Mouse (Mus musculus) macrophage (primary cell): ENCODE results near the gene Olfr961. TPM values are rescaled to one million over a fixed set of nuclear protein-coding genes. Genes with fewer than 3 reads are reported as not detected.

Experiments
- H3K27ac ChIP-seq: fragments of 350-480 bp; formaldehyde crosslinking; 2 replicates; pipeline ENCODE4 v1.9.0; 2021
- H3K36me3 ChIP-seq: fragments of 350-480 bp; formaldehyde crosslinking; 2 replicates; pipeline ENCODE4 v1.9.0; 2021; ENCODE audit errors: inconsistent target
- H3K4me3 ChIP-seq: fragments of 350-480 bp; formaldehyde crosslinking; 2 replicates; pipeline ENCODE4 v1.9.0; 2021; ENCODE audit errors: inconsistent target
- H3K79me2 ChIP-seq: fragments of 350-480 bp; formaldehyde crosslinking; 2 replicates; pipeline ENCODE4 v1.9.0; 2021; ENCODE audit errors: inconsistent target
- WGBS: methylation state at CpG from one replicate; pipeline ENCODE4 v1.1.7; 2026; ENCODE audit warnings: inconsistent platforms; ENCODE audit not compliant: missing documents; 5-methylcytosine and 5-hydroxymethylcytosine counted together
- polyA plus RNA-seq: library from polyadenylated mRNA; stranded (reverse); fragments of 250-400 nt; gene quantifications from 3 replicates; pipeline ENCODE4 v1.2.4, GENCODE M21; 2018; ENCODE audit warnings: inconsistent platforms
- total RNA-seq, 78 experiments: library from RNA; depleted of rRNA; stranded (reverse); fragments of 250-400 nt; gene quantifications; 1 replicate in 9 of 78; 2 replicates in 24 of 78; 3 replicates in 43 of 78; 4 replicates in 2 of 78; pipeline ENCODE4 v1.2.4; 2018; ENCODE audit warnings: inconsistent platforms in 56 of 78

The Olfr961 gene
- not detected for total RNA-seq (2018; cell fraction: chromatin; rRNA removed)
- total RNA-seq (2018; cell fraction: cytosol; rRNA removed), result not detected
- not detected for total RNA-seq (2018; cell fraction: nucleus; rRNA removed)
- polyA plus RNA-seq, result not detected in 3 replicates

DNA sequence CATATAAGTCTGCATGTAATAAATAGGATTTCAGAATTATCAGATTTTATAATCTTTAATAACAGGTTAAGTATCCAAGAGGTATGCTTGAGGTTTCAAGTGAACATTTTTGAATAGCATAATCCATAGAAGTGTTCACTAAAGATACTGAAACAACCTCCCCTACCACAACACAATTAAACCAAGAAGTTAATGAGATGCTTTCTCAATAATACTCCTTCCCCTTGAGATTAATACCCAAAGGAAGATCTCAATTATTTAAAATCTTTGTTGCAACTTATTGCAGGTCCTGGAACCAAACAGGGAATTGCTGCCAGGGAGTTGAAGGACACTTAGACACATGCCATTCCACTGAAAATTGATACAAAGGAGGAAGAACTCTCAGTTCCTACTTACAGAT lies at the start of gene Olfr961:
Gene Olfr961, plus strand, starts transcription at position 301 of the 400 bp plus-strand sequence.
- Histone ChIP-seq H3K4me3 (no peak within 1 kb of the TSS), H3K27ac (no peak within 1 kb of the TSS), H3K79me2 (no peaks in the 10 kb centered on the region), H3K36me3 (no peaks in the 10 kb centered on the region)

DNA sequence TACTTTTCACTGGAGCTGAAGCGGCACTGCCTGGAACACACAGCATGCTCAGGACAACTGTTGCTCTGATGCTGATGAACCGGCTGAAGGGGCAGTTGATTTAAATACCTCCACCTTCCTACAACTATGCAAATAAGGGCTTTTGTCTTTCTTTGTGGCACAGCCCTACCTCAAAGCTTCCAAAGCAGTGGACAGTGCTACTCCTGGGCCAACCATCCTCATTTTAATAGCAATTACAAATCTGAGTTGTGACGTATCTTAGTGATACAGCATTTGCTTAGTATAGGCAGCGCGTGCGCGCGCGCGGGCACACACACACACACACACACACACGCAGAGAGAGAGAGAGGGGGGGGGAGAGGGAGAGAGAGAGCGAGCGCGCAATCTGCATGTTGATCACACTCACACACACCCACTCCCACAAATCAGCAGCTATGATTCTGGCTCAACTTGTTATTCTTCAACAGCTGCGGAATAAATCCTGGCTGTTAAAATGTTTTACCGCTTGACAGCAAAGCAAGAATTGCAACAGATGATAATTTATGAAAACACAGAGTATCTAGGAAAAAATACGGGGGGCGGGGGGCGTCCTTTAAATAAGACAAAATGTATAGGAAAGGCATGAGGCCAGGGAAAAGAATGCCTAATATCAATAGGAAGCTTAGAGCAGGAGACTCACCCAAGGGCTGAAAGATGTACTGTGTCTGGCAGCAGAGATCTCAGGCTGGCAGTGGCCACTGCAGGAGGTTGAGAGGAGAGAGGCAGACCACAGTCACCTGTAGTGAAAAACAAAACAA lies 42.2 kb upstream of the Olfr961 start:
- 2% methylated on average over 16 of the region's 19 CpGs for WGBS
- no peak overlapping the region for H3K27ac ChIP-seq
- no peak overlapping the region for H3K4me3 ChIP-seq
- no peaks in the 10 kb centered on the region for H3K79me2 ChIP-seq
- no peaks in the 10 kb centered on the region for H3K36me3 ChIP-seq

DNA sequence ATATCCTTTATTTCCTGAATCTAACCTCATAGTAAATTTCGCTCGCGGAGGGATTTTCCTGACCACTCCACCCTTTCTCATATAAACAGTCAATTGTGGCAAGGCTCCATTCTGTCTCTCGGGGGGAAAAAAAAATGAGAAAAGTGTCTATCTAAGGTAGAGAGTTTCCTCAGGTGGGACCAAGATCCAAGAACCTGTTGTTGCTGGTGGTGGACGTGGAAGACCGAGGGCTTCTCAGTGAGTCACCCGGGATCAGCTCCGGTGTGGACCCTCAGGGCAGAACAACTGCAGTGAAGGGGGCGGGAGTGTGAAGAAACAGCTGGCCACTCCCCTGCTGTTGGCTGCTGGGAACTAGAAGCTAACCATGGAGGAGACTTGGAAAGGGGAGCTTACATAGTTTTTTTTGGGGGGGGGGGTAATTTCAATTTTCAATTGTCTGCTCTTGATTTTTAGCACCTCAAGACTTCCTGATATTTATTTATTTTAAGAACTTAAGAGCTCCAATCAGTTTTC lies 41.5 kb upstream of the Olfr961 start:
- 11% methylated on average over 9 of the region's 9 CpGs for WGBS
- H3K27ac ChIP-seq, result no peak overlapping the region
- H3K4me3 ChIP-seq, result no peak overlapping the region
- no peaks in the 10 kb centered on the region for H3K36me3 ChIP-seq
- no peaks in the 10 kb centered on the region for H3K79me2 ChIP-seq

DNA sequence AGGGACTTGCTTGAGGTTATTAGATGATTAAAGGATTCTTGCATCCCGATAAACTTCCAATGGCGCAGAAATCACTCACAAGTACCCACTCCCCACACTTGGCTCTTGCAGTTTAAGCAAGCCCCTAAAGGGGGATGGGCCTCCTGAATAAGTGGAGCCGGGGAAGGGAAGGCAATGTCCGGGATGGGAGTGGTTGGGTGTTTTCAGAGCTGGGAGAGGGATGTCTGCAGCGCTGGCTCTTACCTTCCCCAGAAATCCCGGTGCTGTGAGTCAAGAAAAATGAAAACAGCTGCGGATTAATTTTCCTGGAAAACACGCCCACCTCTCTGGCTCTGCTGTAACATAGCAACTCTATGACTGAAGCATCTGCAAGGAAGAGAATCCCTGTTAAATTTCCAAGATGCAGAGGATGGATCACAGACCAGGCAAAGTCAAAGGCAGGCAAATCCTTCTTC lies 40.9 kb upstream of the Olfr961 start, which contains the start of gene AW551984:
Gene AW551984, minus strand, starts transcription at position 405 of the 455 bp plus-strand sequence.
- 4% methylated on average over 8 of the region's 8 CpGs for WGBS
- no peaks in the 10 kb centered on the region for H3K36me3 ChIP-seq
- no peak within 1 kb of the TSS for H3K4me3 ChIP-seq
- no peaks in the 10 kb centered on the region for H3K79me2 ChIP-seq
- H3K27ac ChIP-seq, result no peak within 1 kb of the TSS

DNA sequence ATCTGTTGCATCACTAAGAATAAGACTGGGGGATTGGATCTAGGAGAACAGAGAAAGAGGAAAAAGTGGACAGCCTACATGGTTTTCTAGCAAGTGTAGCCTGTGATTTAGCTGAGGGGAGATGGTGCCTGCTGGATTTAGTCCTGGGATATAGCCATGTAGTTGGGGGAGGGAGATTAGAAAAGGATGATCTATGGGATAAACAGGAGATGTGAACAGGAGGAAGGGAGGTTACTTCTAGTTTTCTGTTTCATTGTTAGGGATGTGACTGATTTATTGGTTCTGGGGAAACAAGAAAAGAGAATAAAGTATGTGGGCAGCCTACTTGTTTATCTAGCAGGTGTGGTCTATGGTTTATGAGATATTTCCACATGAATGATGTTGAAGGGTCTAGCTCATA lies 36.4 kb upstream of the Olfr961 start:
- Histone ChIP-seq H3K79me2 (no peaks in the 10 kb centered on the region), H3K4me3 (no peak overlapping the region), H3K36me3 (no peaks in the 10 kb centered on the region), H3K27ac (no peak overlapping the region)

DNA sequence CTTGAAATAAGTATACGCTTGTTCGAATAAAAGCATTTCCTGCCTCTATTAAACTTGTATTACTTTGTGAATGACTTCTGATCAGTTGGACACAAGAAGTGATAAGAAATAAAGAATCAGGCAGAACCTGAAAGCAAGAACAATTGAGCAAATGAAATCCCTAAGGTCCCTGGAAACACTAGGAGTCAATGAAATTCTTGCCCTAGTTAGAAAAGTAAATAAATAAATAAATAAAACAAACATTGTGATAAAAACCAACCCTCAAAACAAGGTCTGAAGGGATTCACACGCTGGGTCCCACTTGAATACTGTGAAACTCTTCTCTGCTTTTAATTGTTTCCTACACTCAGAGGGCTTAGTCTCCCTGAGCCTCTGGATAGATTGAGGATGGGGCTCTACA lies 34.5 kb upstream of the Olfr961 start, which contains the start of gene Olfr148:
Gene Olfr148, plus strand, starts transcription at position 301 of the 400 bp plus-strand sequence.
- 90% methylated on average over 3 of the region's 3 CpGs for WGBS
- H3K36me3 ChIP-seq, result no peaks in the 10 kb centered on the region
- no peaks in the 10 kb centered on the region for H3K79me2 ChIP-seq
- no peak within 1 kb of the TSS for H3K27ac ChIP-seq
- H3K4me3 ChIP-seq, result no peak within 1 kb of the TSS

DNA sequence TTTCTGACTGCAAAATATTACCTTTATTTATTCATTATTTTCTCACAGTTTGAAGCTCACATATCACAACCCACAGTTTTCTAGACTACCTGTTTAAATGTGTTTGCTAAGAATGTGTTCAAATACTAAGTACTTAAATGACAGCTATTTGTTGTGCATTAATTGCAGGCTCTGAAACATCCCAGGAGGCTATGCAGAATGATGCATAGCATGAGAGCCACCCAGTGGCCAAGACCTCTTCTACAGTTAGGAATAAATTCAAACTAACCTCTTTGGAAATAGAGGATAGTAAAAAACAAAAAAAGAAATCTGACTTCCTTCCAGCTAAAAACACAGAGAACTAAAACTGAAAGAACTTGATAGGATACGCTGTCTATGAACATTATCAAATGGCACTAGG lies 32.9 kb upstream of the Olfr961 start:
- Histone ChIP-seq H3K36me3 (no peaks in the 10 kb centered on the region), H3K27ac (no peak overlapping the region), H3K4me3 (no peak overlapping the region), H3K79me2 (no peaks in the 10 kb centered on the region)
- WGBS, result 40% methylated on average over 1 of the region's 1 CpGs

DNA sequence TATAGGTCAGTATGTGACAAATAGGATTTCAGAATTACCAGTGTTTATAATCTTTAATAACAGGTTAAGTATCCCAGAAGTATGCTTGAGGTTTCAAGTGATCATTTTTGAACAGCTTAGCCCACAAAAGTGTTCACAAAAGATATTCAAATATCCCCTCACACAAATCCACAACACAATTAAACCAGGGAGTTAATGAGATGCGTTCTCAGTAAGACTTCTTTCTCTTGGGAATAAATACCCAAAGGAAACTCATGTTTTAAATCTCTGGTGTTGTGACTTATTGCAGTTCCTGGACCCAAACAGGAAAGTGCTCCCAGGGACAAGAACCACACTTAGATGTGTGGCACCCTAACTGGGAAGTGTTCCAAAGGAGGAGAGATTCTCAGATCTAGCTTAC lies 23.8 kb upstream of the Olfr961 start, which contains the start of gene Olfr960:
Gene Olfr960, plus strand, starts transcription at position 301 of the 400 bp plus-strand sequence.
- Histone ChIP-seq H3K36me3 (no peaks in the 10 kb centered on the region), H3K27ac (no peak within 1 kb of the TSS), H3K4me3 (no peak within 1 kb of the TSS), H3K79me2 (no peaks in the 10 kb centered on the region)
- 82% methylated on average over 1 of the region's 1 CpGs for WGBS

DNA sequence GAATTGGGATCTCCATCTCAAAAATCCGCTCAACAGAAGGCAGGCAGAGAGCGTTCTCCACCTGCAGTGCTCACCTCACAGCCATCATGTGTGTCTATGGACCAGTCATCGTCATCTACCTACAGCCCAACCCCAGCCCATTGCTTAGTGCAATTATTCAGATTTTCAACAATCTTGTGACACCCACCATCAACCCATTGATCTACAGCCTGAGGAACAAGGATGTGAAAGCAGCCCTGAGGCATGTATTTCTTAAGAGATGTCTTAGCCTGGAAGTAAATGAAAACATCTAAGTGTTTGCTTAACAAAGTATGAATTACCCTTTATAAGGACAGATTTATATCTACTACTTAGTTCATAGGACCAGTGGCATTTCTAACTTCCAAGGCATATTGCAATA lies 21.1 kb upstream of the Olfr961 start:
- no peak overlapping the region for H3K27ac ChIP-seq
- WGBS, result 97% methylated on average over 3 of the region's 3 CpGs
- H3K79me2 ChIP-seq, result no peaks in the 10 kb centered on the region
- no peaks in the 10 kb centered on the region for H3K36me3 ChIP-seq
- H3K4me3 ChIP-seq, result no peak overlapping the region

DNA sequence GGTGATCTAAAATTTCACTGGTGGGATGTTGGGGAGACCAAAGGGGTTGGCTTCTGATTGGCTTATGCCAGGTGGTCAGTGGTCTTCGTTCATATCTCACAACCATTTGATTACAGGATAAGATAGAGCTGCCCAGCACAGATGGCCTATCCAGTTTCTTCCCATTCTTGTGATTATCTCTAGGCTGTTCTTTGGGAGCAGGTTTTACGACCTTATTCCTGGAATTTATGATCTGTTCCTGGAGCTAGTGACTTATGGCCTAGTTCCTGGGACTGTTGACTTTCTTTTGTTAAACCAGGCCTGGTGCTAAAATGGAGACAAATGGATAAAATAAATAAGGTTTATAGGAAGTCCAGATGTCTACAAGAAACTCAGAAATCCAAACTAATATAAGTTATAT lies 20.2 kb upstream of the Olfr961 start:
- 56% methylated on average over 2 of the region's 2 CpGs for WGBS
- Histone ChIP-seq H3K4me3 (no peak overlapping the region), H3K79me2 (no peaks in the 10 kb centered on the region), H3K36me3 (no peaks in the 10 kb centered on the region), H3K27ac (no peak overlapping the region)

DNA sequence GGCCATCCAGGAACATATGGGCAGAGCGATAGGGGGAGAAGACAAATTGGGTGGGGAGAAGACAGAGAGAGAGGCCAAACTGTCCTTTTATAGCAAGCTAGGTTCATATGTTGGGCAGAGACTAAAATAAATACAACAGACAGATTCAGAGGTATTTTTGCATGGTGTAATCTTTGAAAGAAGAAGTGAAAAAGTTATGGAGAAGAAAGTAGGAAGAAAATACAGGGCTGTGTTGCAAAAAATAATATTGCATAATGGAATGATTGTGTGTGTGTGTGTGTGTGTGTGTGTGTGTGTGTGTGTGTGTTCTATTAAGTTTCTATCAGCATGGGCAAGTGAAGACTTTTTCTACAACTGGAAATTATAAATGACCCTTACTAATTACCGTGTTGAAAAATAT lies 15.8 kb upstream of the Olfr961 start:
- H3K79me2 ChIP-seq, result no peaks in the 10 kb centered on the region
- no peak overlapping the region for H3K27ac ChIP-seq
- H3K4me3 ChIP-seq, result no peak overlapping the region
- 40% methylated on average over 2 of the region's 2 CpGs for WGBS
- no peaks in the 10 kb centered on the region for H3K36me3 ChIP-seq

DNA sequence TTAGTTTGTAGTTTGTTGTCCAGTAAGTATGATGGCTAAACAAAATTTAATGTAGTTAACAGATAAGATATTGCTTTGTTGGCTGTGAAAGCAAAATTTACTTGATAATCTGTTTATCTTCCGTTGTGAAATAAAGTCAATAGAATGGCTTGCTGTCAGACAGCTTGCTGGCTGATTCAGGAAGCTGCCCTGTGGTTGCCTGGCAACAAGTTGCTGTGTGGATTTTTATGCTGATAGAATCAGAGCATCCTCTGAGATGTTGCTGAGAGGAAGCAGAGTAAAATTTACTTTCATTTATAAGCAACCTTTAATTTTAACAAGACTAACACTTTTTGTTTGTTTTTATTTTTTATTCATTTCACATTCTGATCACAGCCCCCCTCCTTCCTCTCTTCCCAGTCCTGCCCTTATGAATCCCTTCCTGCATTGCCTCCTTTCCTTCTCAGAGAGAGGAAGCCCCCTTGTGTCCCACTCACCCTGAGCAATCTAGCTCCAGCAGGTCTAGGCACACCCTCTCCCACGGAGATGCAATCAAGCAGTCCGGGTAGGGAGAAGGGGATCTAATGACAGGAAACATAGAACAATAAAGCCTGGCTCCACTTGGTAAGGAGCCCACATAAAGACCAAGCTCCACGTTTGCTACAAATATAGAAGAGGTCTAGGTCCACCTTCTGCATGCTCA lies 10.8 kb upstream of the Olfr961 start:
- 6% methylated on average over 4 of the region's 4 CpGs for WGBS
- H3K79me2 ChIP-seq, result no peaks in the 10 kb centered on the region
- no peaks in the 10 kb centered on the region for H3K36me3 ChIP-seq
- H3K4me3 ChIP-seq, result no peak overlapping the region
- H3K27ac ChIP-seq, result no peak overlapping the region

DNA sequence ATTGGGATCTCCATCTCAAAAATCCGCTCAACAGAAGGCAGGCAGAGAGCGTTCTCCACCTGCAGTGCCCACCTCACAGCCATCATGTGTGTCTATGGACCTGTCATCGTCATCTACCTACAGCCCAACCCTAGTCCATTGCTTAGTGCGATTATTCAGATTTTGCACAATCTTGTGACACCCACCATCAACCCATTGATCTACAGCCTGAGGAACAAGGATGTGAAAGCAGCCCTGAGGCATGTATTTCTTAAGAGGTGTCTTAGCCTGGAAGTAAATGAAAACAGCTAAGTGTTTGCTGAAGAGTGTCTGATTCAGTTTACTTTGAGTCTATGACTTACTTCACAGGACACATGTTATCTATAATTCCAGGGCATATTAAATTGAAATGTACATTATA lies 2.5 kb downstream of the Olfr961 start:
- Histone ChIP-seq H3K27ac (no peak overlapping the region), H3K4me3 (no peak overlapping the region), H3K79me2 (no peaks in the 10 kb centered on the region), H3K36me3 (no peaks in the 10 kb centered on the region)
- WGBS, result 84% methylated on average over 4 of the region's 4 CpGs

DNA sequence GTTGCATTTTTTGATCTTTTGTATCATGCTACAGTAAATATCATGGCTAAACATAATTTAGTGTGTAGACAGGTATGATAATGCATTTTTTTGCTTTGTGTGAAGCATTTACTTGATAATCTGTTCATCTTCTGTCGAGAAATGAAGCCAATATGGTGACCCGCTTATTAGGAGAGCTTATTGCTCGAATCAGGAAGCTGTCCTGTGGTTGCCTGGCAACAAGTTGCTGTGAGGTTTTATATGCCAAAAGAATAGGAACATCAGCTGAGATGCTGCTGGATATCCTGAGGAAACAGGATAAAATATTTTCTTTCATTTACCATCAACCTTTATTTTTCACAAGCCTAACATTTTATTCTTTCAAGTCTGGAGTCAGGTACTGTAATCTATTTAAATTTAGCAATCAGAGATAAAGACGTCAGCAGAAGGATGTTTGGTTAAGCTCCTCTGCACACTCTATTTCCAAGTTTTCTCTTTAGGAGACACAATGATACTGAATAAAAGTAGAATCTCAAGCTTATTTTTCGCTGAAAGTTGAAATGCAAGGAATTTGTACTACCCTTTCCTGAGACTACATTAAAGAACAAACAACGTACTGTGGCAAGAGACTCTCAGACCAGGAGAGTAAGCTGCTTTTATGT lies 10.0 kb downstream of the Olfr961 start:
- H3K27ac ChIP-seq, result no peak overlapping the region

More for the DNA sequence above, 10.0 kb downstream of the Olfr961 start:
- 69% methylated on average over 6 of the region's 6 CpGs for WGBS
- H3K4me3 ChIP-seq, result no peak overlapping the region
- no peaks in the 10 kb centered on the region for H3K36me3 ChIP-seq
- no peaks in the 10 kb centered on the region for H3K79me2 ChIP-seq
